Mouse (Mus musculus) neural tube, embryonic 14.5 days (tissue): ENCODE data around the gene Wrnip1. TPM values are rescaled to one million over a fixed set of nuclear protein-coding genes. Genes with fewer than 3 reads are reported as not detected.

Experiments
- ATAC-seq: fragments of 200-750 bp; cut with Nextera tagmentation; 2 replicates; pipeline ENCODE4 v1.8.0; 2017; ENCODE audit warnings: low read depth, mild to moderate bottlenecking, moderate TSS enrichment, moderate library complexity
- H3K27ac ChIP-seq: fragments of 300-500 bp; sonication (generic); 2 replicates; pipeline ENCODE4 v1.5.1; 2014; ENCODE audit warnings: low read depth, mild to moderate bottlenecking, control low read depth, low read length, moderate library complexity, mixed read lengths
- H3K27me3 ChIP-seq: fragments of 300-500 bp; sonication (generic); 2 replicates; pipeline ENCODE4 v1.6.1; 2014; ENCODE audit warnings: low read length; ENCODE audit not compliant: control insufficient read depth, insufficient read depth
- H3K36me3 ChIP-seq: fragments of 300-500 bp; sonication (generic); 2 replicates; pipeline ENCODE4 v1.6.1; 2014; ENCODE audit warnings: low read length, mixed read lengths; ENCODE audit not compliant: control insufficient read depth, insufficient read depth
- H3K4me1 ChIP-seq: fragments of 300-500 bp; sonication (generic); 2 replicates; pipeline ENCODE4 v1.6.1; 2014; ENCODE audit warnings: low read length; ENCODE audit not compliant: control insufficient read depth, insufficient read depth
- H3K4me2 ChIP-seq: fragments of 300-500 bp; sonication (generic); 2 replicates; pipeline ENCODE4 v1.6.1; 2014; ENCODE audit warnings: mild to moderate bottlenecking, low read depth, low read length, control low read depth
- H3K4me3 ChIP-seq: fragments of 300-500 bp; sonication (generic); 2 replicates; pipeline ENCODE4 v1.5.1; 2014; ENCODE audit warnings: low read depth, low read length, control low read depth, mixed read lengths
- H3K9ac ChIP-seq: fragments of 300-500 bp; sonication (generic); replicated peaks from 2 replicates; pipeline ENCODE4 v1.6.1; 2014; ENCODE audit warnings: low read depth, mild to moderate bottlenecking, control low read depth, low read length, mixed read lengths
- H3K9me3 ChIP-seq: fragments of 300-500 bp; sonication (generic); 2 replicates; pipeline ENCODE4 v1.6.1; 2016; ENCODE audit warnings: low read length; ENCODE audit not compliant: control insufficient read depth
- WGBS: fragments of 180-500 bp; shearing (Covaris S2); extraction: QIAGEN DNeasy Blood & Tissue Kit; methylation state at CpG from one replicate; pipeline ENCODE4 v1.1.7; 2014; 5-methylcytosine and 5-hydroxymethylcytosine counted together
- polyA plus RNA-seq: library from polyadenylated mRNA; unstranded; fragments of >200 nt; fragmentation: Nextera tagmentation; extraction: Ambion mirVana; gene quantifications from 2 replicates; pipeline ENCODE4 v1.2.1, GENCODE M21; 2014

Gene Wrnip1
- polyA plus RNA-seq: 25.6 and 29.0 TPM in 2 replicates

- peak within 1 kb of the TSS; percentile 54 for H3K4me3 ChIP-seq
- peak within 1 kb of the TSS; percentile 66 for H3K4me2 ChIP-seq
- H3K27me3 ChIP-seq: no peaks in the 10 kb centered on the region
- H3K27ac ChIP-seq: peak within 1 kb of the TSS; percentile 88
- H3K36me3 ChIP-seq: peaks cover 8% of the 10 kb centered on the region; the same call in 1 of the 2 replicates
- H3K9me3 ChIP-seq: no peaks in the 10 kb centered on the region
- H3K4me1 ChIP-seq: peaks cover 20% of the 10 kb centered on the region; the same call in 1 of the 2 replicates
- WGBS: under 1% methylated on average over 51 of the region's 51 CpGs
- ATAC-seq: peak; percentile 98
- H3K9ac ChIP-seq: peak within 1 kb of the TSS; percentile 80
These were observed at the start of gene Wrnip1 for GRCm38 (mm10) chr13:32801693-32802221. Gene Wrnip1 (plus strand): TSS chr13:32802038.

GRCm38 (mm10) chr13:32752066-32752657, 49.7 kb upstream of the Wrnip1 start:
- Histone ChIP-seq H3K4me1 (no peaks in the 10 kb centered on the region), H3K9me3 (no peaks in the 10 kb centered on the region), H3K36me3 (no peaks in the 10 kb centered on the region), H3K9ac (no peak overlapping the region), H3K27me3 (no peaks in the 10 kb centered on the region), H3K4me3 (no peak overlapping the region), H3K4me2 (no peak overlapping the region), H3K27ac (no peak overlapping the region)
- 37% methylated on average over 4 of the region's 4 CpGs for whole genome bisulfite sequencing
- no peak for ATAC-seq

GRCm38 (mm10) chr13:32759036-32759435, 42.8 kb upstream of the Wrnip1 start:
- Histone ChIP-seq H3K27me3 (no peaks in the 10 kb centered on the region), H3K4me1 (no peaks in the 10 kb centered on the region), H3K9ac (no peak overlapping the region), H3K36me3 (no peaks in the 10 kb centered on the region), H3K27ac (no peak overlapping the region), H3K9me3 (no peaks in the 10 kb centered on the region), H3K4me3 (no peak overlapping the region), H3K4me2 (no peak overlapping the region)
- 20% methylated on average over 4 of the region's 4 CpGs for WGBS
- no peak for ATAC-seq

- no peak overlapping the region for H3K9ac ChIP-seq
- H3K4me3 ChIP-seq: no peak overlapping the region
- H3K4me1 ChIP-seq: no peaks in the 10 kb centered on the region
- WGBS: 85% methylated on average over 2 of the region's 2 CpGs
- ATAC-seq: no peak
- no peaks in the 10 kb centered on the region for H3K36me3 ChIP-seq
- H3K4me2 ChIP-seq: no peak overlapping the region
- no peak overlapping the region for H3K27ac ChIP-seq
- no peaks in the 10 kb centered on the region for H3K27me3 ChIP-seq
- no peaks in the 10 kb centered on the region for H3K9me3 ChIP-seq
These were observed 41.0 kb upstream of the Wrnip1 start for GRCm38 (mm10) chr13:32760795-32761194.

- Histone ChIP-seq H3K4me3 (no peak overlapping the region), H3K9ac (no peak overlapping the region), H3K4me2 (no peak overlapping the region), H3K4me1 (no peaks in the 10 kb centered on the region), H3K27me3 (no peaks in the 10 kb centered on the region), H3K27ac (no peak overlapping the region), H3K36me3 (no peaks in the 10 kb centered on the region), H3K9me3 (no peaks in the 10 kb centered on the region)
- ATAC-seq: no peak
- WGBS: 90% methylated on average over 3 of the region's 3 CpGs
These were observed 38.7 kb upstream of the Wrnip1 start for GRCm38 (mm10) chr13:32763141-32763540.

GRCm38 (mm10) chr13:32764448-32764847, 37.4 kb upstream of the Wrnip1 start:
- Histone ChIP-seq H3K4me1 (no peaks in the 10 kb centered on the region), H3K9ac (no peak overlapping the region), H3K4me3 (no peak overlapping the region), H3K27ac (no peak overlapping the region), H3K27me3 (no peaks in the 10 kb centered on the region), H3K4me2 (no peak overlapping the region), H3K36me3 (no peaks in the 10 kb centered on the region), H3K9me3 (no peaks in the 10 kb centered on the region)
- WGBS: 40% methylated on average over 7 of the region's 7 CpGs
- ATAC-seq: no peak

- H3K4me3 ChIP-seq: no peak overlapping the region
- no peak overlapping the region for H3K9ac ChIP-seq
- no peaks in the 10 kb centered on the region for H3K36me3 ChIP-seq
- no peak overlapping the region for H3K4me2 ChIP-seq
- H3K4me1 ChIP-seq: no peaks in the 10 kb centered on the region
- ATAC-seq: no peak
- H3K27ac ChIP-seq: no peak overlapping the region
- no peaks in the 10 kb centered on the region for H3K9me3 ChIP-seq
- 13% methylated on average over 4 of the region's 4 CpGs for WGBS
- H3K27me3 ChIP-seq: no peaks in the 10 kb centered on the region
These were observed 33.7 kb upstream of the Wrnip1 start for GRCm38 (mm10) chr13:32768104-32768503.

- H3K27ac ChIP-seq: no peak overlapping the region
- no peaks in the 10 kb centered on the region for H3K9me3 ChIP-seq
- no peak overlapping the region for H3K4me2 ChIP-seq
These were observed 31.9 kb upstream of the Wrnip1 start for GRCm38 (mm10) chr13:32769960-32770359.

GRCm38 (mm10) chr13:32775889-32776288, 25.9 kb upstream of the Wrnip1 start:
- Histone ChIP-seq H3K9me3 (no peaks in the 10 kb centered on the region), H3K4me3 (no peak overlapping the region), H3K36me3 (no peaks in the 10 kb centered on the region), H3K27ac (no peak overlapping the region), H3K27me3 (no peaks in the 10 kb centered on the region), H3K4me1 (no peaks in the 10 kb centered on the region), H3K9ac (no peak overlapping the region), H3K4me2 (no peak overlapping the region)
- no peak for ATAC-seq
- WGBS: 92% methylated on average over 9 of the region's 9 CpGs

More at GRCm38 (mm10) chr13:32769960-32770359, 31.9 kb upstream of the Wrnip1 start:
- Histone ChIP-seq H3K9ac (no peak overlapping the region), H3K27me3 (no peaks in the 10 kb centered on the region), H3K36me3 (no peaks in the 10 kb centered on the region), H3K4me3 (no peak overlapping the region), H3K4me1 (no peaks in the 10 kb centered on the region)
- ATAC-seq: no peak
- WGBS: 23% methylated on average over 3 of the region's 3 CpGs
